ENCODE assay signal across 11 mouse cellular contexts in genomic region chr7:67087759-67088158, GRCm38 (mm10).
DNase-seq lines count a peak whose midpoint lies in the region; ATAC-seq and TF ChIP-seq lines count a peak whose summit lies in the region.
"Had no signal": no experiment of that assay in that cellular context is flagged by ENCODE, and none has a peak within 500 bp of the region (broad histone marks: within the 10 kb centered on the region; RNA-seq: fewer than 3 reads in every experiment).

No protein-coding gene starts in this region.

- no peak overlapping the region for H3K9ac ChIP-seq in forebrain, embryonic 13.5 days
- H3K9ac ChIP-seq: liver, embryonic 12.5 days; midbrain, embryonic 12.5 days had no signal

- DNase-seq in forebrain, embryonic 10.5 days (ENCODE audit: extremely low spot score, low spot score): no peak
- peak; percentile 26 for DNase-seq in right cerebral cortex, adult 18-20 months
- no peak for DNase-seq in right cerebral cortex, postnatal 4 days
- peak; percentile 43 for DNase-seq in forelimb bud, embryonic 11.5 days (ENCODE audit: low read depth, low spot score)
- no peak for DNase-seq in urinary bladder, postnatal 25 days (ENCODE audit: low spot score)
- DNase-seq in thymus, postnatal 0 days (ENCODE audit: low spot score): no peak
- DNase-seq in gastrocnemius, adult 2 months: no peak
- DNase-seq: adrenal gland, postnatal 25 days had no signal

- intact Hi-C loops in gastrocnemius, adult 2 months (cut with DNase I): no loop called here

- H3K4me2 ChIP-seq in forebrain, embryonic 13.5 days: no peak overlapping the region
- H3K4me2 ChIP-seq: liver, embryonic 12.5 days; midbrain, embryonic 12.5 days had no signal

- no peak overlapping the region for H3K27ac ChIP-seq in forebrain, embryonic 13.5 days
- H3K27ac ChIP-seq in forebrain, embryonic 10.5 days: no peak overlapping the region
- no peak overlapping the region for H3K27ac ChIP-seq in gastrocnemius, adult 2 months
- H3K27ac ChIP-seq: liver, embryonic 12.5 days; midbrain, embryonic 12.5 days had no signal

- peak; percentile 89 for ATAC-seq in forebrain, embryonic 13.5 days
- ATAC-seq: liver, embryonic 12.5 days had no signal

- WGBS in forebrain, embryonic 13.5 days: 60% methylated on average over 6 of the region's 6 CpGs
- 80% methylated on average over 6 of the region's 6 CpGs for WGBS in forebrain, embryonic 10.5 days

- no peak overlapping the region for H3K4me3 ChIP-seq in forebrain, embryonic 13.5 days
- H3K4me3 ChIP-seq in forebrain, embryonic 10.5 days: no peak overlapping the region
- no peak overlapping the region for H3K4me3 ChIP-seq in gastrocnemius, adult 2 months
- H3K4me3 ChIP-seq: liver, embryonic 12.5 days; midbrain, embryonic 12.5 days had no signal

- no peaks in the 10 kb centered on the region for H3K36me3 ChIP-seq in forebrain, embryonic 13.5 days (ENCODE audit: poor library complexity, severe bottlenecking)
- H3K36me3 ChIP-seq in forebrain, embryonic 10.5 days (replicated peaks): no peaks in the 10 kb centered on the region
- H3K36me3 ChIP-seq: liver, embryonic 12.5 days; midbrain, embryonic 12.5 days had no signal

- H3K27me3 ChIP-seq in forebrain, embryonic 13.5 days: no peaks in the 10 kb centered on the region
- no peaks in the 10 kb centered on the region for H3K27me3 ChIP-seq in forebrain, embryonic 10.5 days (ENCODE audit: poor library complexity, severe bottlenecking)
- H3K27me3 ChIP-seq: liver, embryonic 12.5 days; midbrain, embryonic 12.5 days had no signal

- no peak for TF ChIP-seq CTCF in gastrocnemius, adult 2 months (IDR thresholded peaks at IDR 0.05)

- H3K4me1 ChIP-seq in forebrain, embryonic 13.5 days: no peaks in the 10 kb centered on the region
- H3K4me1 ChIP-seq in forebrain, embryonic 10.5 days: 0 out of 2 replicates have a peak, but pooled peaks cover 2% of the 10 kb centered on the region
- H3K4me1 ChIP-seq: liver, embryonic 12.5 days; midbrain, embryonic 12.5 days had no signal

- no peaks in the 10 kb centered on the region for H3K9me3 ChIP-seq in forebrain, embryonic 13.5 days (replicated peaks)
- H3K9me3 ChIP-seq in forebrain, embryonic 10.5 days: no peaks in the 10 kb centered on the region
- H3K9me3 ChIP-seq: liver, embryonic 12.5 days; midbrain, embryonic 12.5 days had no signal

Comparison
In these comparisons a context has a peak if more than half of its experiments do, and no peak if none do; other contexts are left out.
1. DNase-seq: peak in right cerebral cortex, adult 18-20 months (single experiment) and forelimb bud, embryonic 11.5 days (single experiment); none in forebrain, embryonic 10.5 days (single experiment), right cerebral cortex, postnatal 4 days (single experiment), urinary bladder, postnatal 25 days (single experiment), thymus, postnatal 0 days (single experiment) and gastrocnemius, adult 2 months (single experiment).